Mouse (Mus musculus) ES-Bruce4 (cell line): ENCODE results near the gene Usp40. TPM values are rescaled to one million over a fixed set of nuclear protein-coding genes. Genes with fewer than 3 reads are reported as not detected.

Source experiments
- H3K27ac ChIP-seq: 2 replicates; pipeline ENCODE4 v1.5.1; 2012; ENCODE audit warnings: low read length, inconsistent platforms; ENCODE audit not compliant: insufficient read depth
- H3K27me3 ChIP-seq: 2 replicates; pipeline ENCODE4 v1.6.1; 2012; ENCODE audit warnings: mild to moderate bottlenecking, low read length, inconsistent platforms; ENCODE audit not compliant: control insufficient read depth, poor library complexity, insufficient read depth, severe bottlenecking
- H3K36me3 ChIP-seq: 2 replicates; pipeline ENCODE4 v1.6.1; 2012; ENCODE audit warnings: inconsistent platforms, mild to moderate bottlenecking, low read length, moderate library complexity; ENCODE audit not compliant: control insufficient read depth, poor library complexity, insufficient read depth, severe bottlenecking
- H3K4me1 ChIP-seq: one replicate; pipeline ENCODE4 v1.8.1; 2011; ENCODE audit warnings: low read length; ENCODE audit not compliant: control insufficient read depth, insufficient read depth
- H3K4me3 ChIP-seq: 2 replicates; pipeline ENCODE4 v1.5.1; 2011; ENCODE audit warnings: low read depth, mild to moderate bottlenecking, low read length
- H3K9ac ChIP-seq: 2 replicates; pipeline ENCODE4 v1.6.1; 2012; ENCODE audit warnings: low read depth, mild to moderate bottlenecking, inconsistent platforms; ENCODE audit not compliant: poor library complexity, severe bottlenecking
- H3K9me3 ChIP-seq: replicated peaks from 2 replicates; pipeline ENCODE4 v1.6.1; 2012; ENCODE audit warnings: mild to moderate bottlenecking, low read length, inconsistent platforms; ENCODE audit not compliant: control insufficient read depth, poor library complexity, insufficient read depth, severe bottlenecking
- CTCF ChIP-seq: IDR thresholded peaks from one replicate; pipeline ENCODE4 v1.8.1; 2011; ENCODE audit warnings: low read depth, low read length
- EP300 ChIP-seq: IDR thresholded peaks from 2 replicates; pipeline ENCODE4 v1.6.1; 2011; ENCODE audit warnings: low read depth, low read length; ENCODE audit not compliant: insufficient read depth
- POLR2A ChIP-seq: IDR thresholded peaks from one replicate; pipeline ENCODE4 v1.8.1; 2011; ENCODE audit warnings: low read length; ENCODE audit not compliant: insufficient read depth
- polyA plus RNA-seq: library from polyadenylated mRNA; stranded (reverse); fragments of >200 nt; gene quantifications from 2 replicates; pipeline ENCODE4 v1.2.4, GENCODE M21; 2011; ENCODE audit warnings: low read depth; ENCODE audit not compliant: missing spikeins, insufficient read depth, insufficient read length

Gene Usp40
- polyA plus RNA-seq, 1 experiment = 19.6 TPM

- H3K9ac ChIP-seq = no peak overlapping the region
- no peaks in the 10 kb centered on the region for H3K4me1 ChIP-seq
- TF ChIP-seq CTCF (no peak), POLR2A (no peak), EP300 (no peak)
- peaks cover 16% of the 10 kb centered on the region for H3K36me3 ChIP-seq
- H3K27me3 ChIP-seq = no peaks in the 10 kb centered on the region
- no peak overlapping the region for H3K4me3 ChIP-seq
- H3K27ac ChIP-seq = no peak overlapping the region
- no peaks in the 10 kb centered on the region for H3K9me3 ChIP-seq
Measured at GRCm38 (mm10) chr1:87992716-87993115, 15.6 kb downstream of the Usp40 start.

GRCm38 (mm10) chr1:87982291-87982690 is 26.1 kb downstream of the Usp40 start:
- TF ChIP-seq POLR2A (no peak), CTCF (no peak), EP300 (no peak)

GRCm38 (mm10) chr1:87970381-87970780 is 38.0 kb downstream of the Usp40 start:
- no peaks in the 10 kb centered on the region for H3K9me3 ChIP-seq
- no peaks in the 10 kb centered on the region for H3K4me1 ChIP-seq
- no peaks in the 10 kb centered on the region for H3K27me3 ChIP-seq
- H3K36me3 ChIP-seq = no peaks in the 10 kb centered on the region
- no peak overlapping the region for H3K9ac ChIP-seq
- no peak overlapping the region for H3K4me3 ChIP-seq
- no peak overlapping the region for H3K27ac ChIP-seq
- TF ChIP-seq CTCF (no peak), POLR2A (no peak), EP300 (no peak)

More at GRCm38 (mm10) chr1:87982291-87982690, 26.1 kb downstream of the Usp40 start:
- H3K27ac ChIP-seq = no peak overlapping the region
- no peaks in the 10 kb centered on the region for H3K4me1 ChIP-seq
- no peak overlapping the region for H3K9ac ChIP-seq
- H3K36me3 ChIP-seq = peaks cover 4% of the 10 kb centered on the region
- H3K4me3 ChIP-seq = no peak overlapping the region
- no peaks in the 10 kb centered on the region for H3K9me3 ChIP-seq
- no peaks in the 10 kb centered on the region for H3K27me3 ChIP-seq

DNA sequence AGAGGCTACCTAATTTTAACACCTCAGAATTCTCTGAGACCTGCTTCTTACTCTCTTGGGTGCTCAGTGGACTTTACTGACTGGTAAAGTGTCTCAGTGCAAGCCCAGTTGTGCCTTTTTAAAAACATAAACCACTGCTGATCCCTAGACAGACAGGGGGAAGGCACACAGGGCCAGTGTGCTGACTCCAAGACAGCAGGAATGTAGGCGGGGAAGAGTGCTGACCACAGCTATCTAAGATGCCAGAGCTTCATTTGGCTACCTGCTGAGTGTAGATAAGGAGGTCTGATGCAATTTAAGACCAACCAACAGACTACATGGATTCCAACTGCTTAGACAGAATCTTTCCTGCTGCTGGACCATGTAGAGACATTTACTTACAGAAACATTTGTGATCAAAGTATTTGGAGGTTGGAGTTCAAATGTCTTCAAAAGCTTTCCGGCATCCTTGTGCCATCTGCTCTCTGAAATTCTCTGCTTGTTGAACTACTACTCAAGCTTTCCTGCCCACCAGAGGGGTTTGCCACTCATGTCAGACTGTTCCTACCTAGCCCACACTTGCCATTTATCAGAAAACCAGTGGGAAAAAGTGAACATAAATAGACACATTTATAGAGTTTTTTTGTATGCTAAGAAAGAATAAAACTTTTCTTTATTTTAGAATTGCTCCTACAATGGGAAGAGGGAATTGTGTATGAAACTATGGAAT is 46.7 kb downstream of the Usp40 start:
- Histone ChIP-seq H3K36me3 (no peaks in the 10 kb centered on the region; the same call in 1 of the 2 replicates), H3K4me1 (no peaks in the 10 kb centered on the region), H3K27me3 (no peaks in the 10 kb centered on the region), H3K27ac (no peak overlapping the region), H3K4me3 (no peak overlapping the region), H3K9ac (no peak overlapping the region), H3K9me3 (no peaks in the 10 kb centered on the region)
- TF ChIP-seq POLR2A (no peak), EP300 (no peak)

GRCm38 (mm10) chr1:87960752-87961151 is 47.6 kb downstream of the Usp40 start:
- H3K36me3 ChIP-seq = no peaks in the 10 kb centered on the region; the same call in 1 of the 2 replicates
- H3K27ac ChIP-seq = no peak overlapping the region
- no peaks in the 10 kb centered on the region for H3K9me3 ChIP-seq
- no peaks in the 10 kb centered on the region for H3K4me1 ChIP-seq
- no peaks in the 10 kb centered on the region for H3K27me3 ChIP-seq
- TF ChIP-seq EP300 = no peak
- no peak for TF ChIP-seq POLR2A
- no peak for TF ChIP-seq CTCF
- H3K4me3 ChIP-seq = no peak overlapping the region
- H3K9ac ChIP-seq = no peak overlapping the region

- Histone ChIP-seq H3K36me3 (no peaks in the 10 kb centered on the region; the same call in 1 of the 2 replicates), H3K9me3 (no peaks in the 10 kb centered on the region), H3K9ac (no peak overlapping the region), H3K27ac (no peak overlapping the region), H3K27me3 (no peaks in the 10 kb centered on the region), H3K4me3 (no peak overlapping the region), H3K4me1 (no peaks in the 10 kb centered on the region)
- TF ChIP-seq EP300 (no peak), CTCF (no peak), POLR2A (no peak)
Measured at GRCm38 (mm10) chr1:87959998-87960431, 48.3 kb downstream of the Usp40 start.
